Mouse (Mus musculus): ENCODE measurements around the gene Mmp20.

- TF ChIP-seq CTCF (IDR thresholded peaks at IDR 0.05; ENCODE audit: low read depth, low read length) (no peak), POLR2A (IDR thresholded peaks at IDR 0.05; ENCODE audit: insufficient read depth, low read length) (no peak)
These were observed 67.6 kb downstream of the Mmp20 start for GRCm38 (mm10) chr9:7695646-7696045.
